Mouse (Mus musculus): Measurements from ENCODE around the gene Hs1bp3.

Hs1bp3 gene

DNA sequence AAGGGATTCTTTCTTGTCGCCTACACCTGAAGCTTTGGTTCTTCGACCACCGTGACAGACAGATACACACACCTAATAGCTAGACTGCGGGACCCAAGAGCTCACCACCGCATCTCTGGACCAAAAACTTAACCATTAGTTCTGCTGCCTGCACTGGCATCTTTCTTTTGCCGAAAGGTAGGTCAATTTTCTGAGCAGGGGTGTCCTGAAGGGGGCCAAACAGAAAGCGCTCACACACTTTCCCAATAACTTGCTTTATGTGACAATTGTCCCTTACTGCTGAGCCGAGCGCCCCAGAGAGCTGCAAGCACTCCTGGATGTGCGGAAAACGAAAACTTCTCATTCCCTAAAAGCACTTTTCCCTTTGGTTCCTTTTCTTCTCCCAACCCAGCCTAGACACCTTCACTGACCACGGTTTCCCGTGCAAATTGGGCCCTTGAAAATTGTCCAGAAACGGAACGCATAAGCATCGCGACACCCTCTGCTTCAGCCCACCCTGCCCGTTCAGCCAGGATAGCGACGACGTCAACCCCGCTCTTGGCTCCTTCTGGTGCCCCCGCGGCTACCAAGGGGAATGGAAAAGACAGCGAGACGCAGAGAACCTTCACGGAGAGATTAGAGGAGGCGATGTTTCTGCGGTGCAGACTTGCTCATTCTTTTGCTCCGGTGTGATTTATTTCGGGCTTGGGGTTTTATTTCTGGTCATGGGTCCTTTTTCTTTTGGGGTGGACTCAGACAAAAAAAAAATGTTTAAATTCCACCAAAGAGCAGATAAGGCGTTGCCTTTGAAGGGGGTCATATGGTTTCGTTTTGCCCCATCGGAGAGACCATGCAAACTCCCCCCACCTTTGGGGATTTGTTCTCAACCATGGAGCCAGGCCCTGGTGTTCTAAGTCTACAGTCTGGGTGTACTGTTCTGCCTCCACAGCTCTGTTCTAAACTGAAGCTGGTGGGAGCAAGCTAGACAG, 13.8 kb upstream of the Hs1bp3 start:
- ChIA-PET CTCF (interaction anchor here in 2 of 4 experiments (0.9 to 1.4 kb wide), 2 partner anchors 240 to 309 kb away, joined by 3 to 4 read pairs; no protein-coding TSS in a partner anchor), POLR2A (interaction anchor here in 3 of 4 experiments (1.0 to 3.4 kb wide), 9 partner anchors 14 to 202 kb away, joined by 3 to 20 read pairs (median 3); partner anchors contain the start of genes Rhob (in 3 of the 3) and Hs1bp3 (in 1 of the 3))

GRCm38 (mm10) chr12:8300111-8300480, 13.1 kb upstream of the Hs1bp3 start:
- POLR2A ChIA-PET, result interaction anchor here in 2 of 4 experiments (0.9 to 3.4 kb wide), 4 partner anchors 9 to 199 kb away, joined by 3 to 20 read pairs (median 4); partner anchors contain the start of gene Rhob (in 1 of the 2)
- CTCF ChIA-PET, result interaction anchor here in 1 of 4 experiments (1.4 to 2.6 kb wide), 2 partner anchors 12 to 309 kb away, joined by 4 to 9 read pairs; no protein-coding TSS in a partner anchor

DNA sequence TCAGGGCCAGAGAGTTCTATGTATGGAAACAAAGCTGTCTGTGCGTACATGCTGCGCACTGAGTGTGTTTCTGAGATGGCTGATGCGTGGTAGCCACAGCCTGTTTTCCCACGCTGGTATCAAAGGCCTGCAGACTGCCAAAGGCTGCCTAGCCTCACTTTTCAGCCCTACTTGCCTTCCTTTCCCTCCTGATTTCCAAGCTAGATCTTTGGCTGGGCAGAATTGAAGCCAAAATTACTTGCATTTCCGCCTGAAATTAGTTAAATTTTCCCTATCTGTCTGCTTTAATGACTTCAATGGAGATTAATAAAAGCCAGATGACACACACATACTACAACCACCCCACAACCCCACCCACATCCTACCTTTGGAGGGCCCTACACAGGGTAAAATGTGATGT, 12.7 kb upstream of the Hs1bp3 start:
- POLR2A ChIA-PET, result interaction anchor here in 2 of 4 experiments (0.5 to 3.4 kb wide), 7 partner anchors 9 to 199 kb away, joined by 3 to 20 read pairs (median 3); partner anchors contain the start of genes Hs1bp3 (in 1 of the 2) and Rhob (in 1 of the 2)
- CTCF ChIA-PET, result interaction anchor here in 2 of 4 experiments (1.0 to 2.6 kb wide), 6 partner anchors 13 to 310 kb away, joined by 3 to 9 read pairs (median 4); partner anchors contain the start of gene Rhob (in 1 of the 2)

DNA sequence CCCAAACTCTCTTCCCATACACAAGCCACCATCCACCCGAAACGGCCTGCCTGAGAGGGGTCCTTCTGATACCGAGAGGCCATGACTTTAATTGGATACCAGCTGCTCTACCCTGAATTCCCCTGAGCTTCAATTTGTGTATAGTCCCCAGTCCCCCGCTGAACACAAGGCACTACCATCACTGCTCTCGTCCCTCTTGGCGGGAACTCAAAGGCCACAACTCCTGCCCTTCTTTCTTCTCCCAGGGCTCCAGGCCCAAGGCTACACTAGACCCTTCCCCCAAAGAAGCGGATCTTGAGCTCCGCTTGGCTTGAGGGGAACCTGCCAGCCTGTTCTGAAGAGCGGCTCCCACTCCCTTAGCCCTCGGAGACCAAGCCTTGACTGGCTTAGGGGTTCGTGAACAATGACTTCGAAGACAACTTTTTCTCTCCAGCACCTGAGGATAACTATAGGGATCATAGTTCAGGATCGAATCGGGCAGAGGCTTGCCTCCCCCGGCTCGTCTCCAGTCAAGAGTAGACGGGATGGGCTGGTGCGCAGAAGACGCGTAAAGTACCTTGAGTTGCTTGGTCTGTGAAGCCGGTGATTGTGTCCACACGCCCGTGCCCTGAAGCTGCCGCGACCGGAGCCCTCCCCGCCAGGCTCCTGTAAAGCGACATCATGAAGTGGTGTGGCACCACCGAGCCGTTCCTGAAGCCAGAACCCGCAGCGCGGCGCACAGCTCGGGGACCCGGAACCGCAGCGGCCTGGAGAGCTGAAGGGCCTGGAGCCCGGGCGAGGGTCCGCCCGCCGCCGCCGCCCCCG, 12.0 kb upstream of the Hs1bp3 start:
- ChIA-PET POLR2A (interaction anchor here in 3 of 4 experiments (0.5 to 3.4 kb wide), 11 partner anchors 10 to 309 kb away, joined by 3 to 20 read pairs (median 4); partner anchors contain the start of genes Hs1bp3 (in 2 of the 3) and Rhob (in 1 of the 3)), CTCF (interaction anchor here in 3 of 4 experiments (0.7 to 2.6 kb wide), 13 partner anchors 13 to 311 kb away, joined by 3 to 9 read pairs (median 4); partner anchors contain the start of genes Hs1bp3 (in 1 of the 3) and Rhob (in 1 of the 3))

DNA sequence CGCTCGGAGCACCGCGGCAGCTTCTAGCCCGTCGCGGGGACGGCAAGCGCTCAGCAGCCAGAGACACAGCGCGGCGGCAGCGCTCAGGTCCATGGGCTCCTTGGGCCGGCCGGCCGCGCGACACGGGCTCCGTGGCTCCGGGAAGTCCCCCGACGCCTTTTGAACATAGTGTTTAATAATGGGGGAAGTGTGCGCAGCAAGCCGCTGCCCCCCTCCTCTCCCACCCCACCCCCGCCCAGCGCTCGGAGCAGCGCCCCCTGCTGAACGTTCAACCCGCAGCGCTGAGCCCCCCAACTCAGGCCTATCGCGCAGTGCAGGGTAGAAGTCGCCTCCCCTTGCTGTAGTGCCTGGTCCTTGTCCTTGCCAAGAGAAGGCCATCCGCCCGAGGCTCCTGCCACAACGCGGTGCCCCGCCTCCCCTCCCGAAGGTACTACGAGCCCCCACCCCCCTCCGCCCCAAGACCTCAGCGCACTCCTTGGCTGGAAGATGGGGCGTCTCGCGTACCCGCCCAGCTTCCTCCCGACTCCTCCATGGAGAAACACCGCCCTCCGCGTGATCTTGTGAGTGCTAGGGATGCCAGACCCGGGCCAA, 11.3 kb upstream of the Hs1bp3 start, which contains the start of gene Gdf7:
TSS of gene Gdf7 (minus strand) at position 114 of the 591 bp plus-strand sequence.
- CTCF ChIA-PET, result interaction anchor here in 3 of 4 experiments (0.7 to 2.6 kb wide), 14 partner anchors 9 to 462 kb away, joined by 3 to 9 read pairs (median 4); partner anchors contain the start of gene Hs1bp3 (in 1 of the 3)

GRCm38 (mm10) chr12:8305258-8305657, 8.0 kb upstream of the Hs1bp3 start:
- POLR2A ChIA-PET, result interaction anchor here in 2 of 4 experiments (0.7 to 1.8 kb wide), 3 partner anchors 11 to 195 kb away, joined by 3 to 6 read pairs (median 3); partner anchors contain the start of gene Rhob (in 1 of the 2)
- CTCF ChIA-PET, result interaction anchor here in 2 of 4 experiments (1.0 to 1.6 kb wide), 5 partner anchors 16 to 314 kb away, joined by 3 to 22 read pairs (median 10); no protein-coding TSS in a partner anchor

More for the DNA sequence above, 11.3 kb upstream of the Hs1bp3 start, which contains the start of gene Gdf7:
- POLR2A ChIA-PET, result interaction anchor here in 3 of 4 experiments (0.5 to 1.9 kb wide), 10 partner anchors 8 to 310 kb away, joined by 3 to 6 read pairs (median 4); partner anchors contain the start of genes Hs1bp3 (in 2 of the 3), Ldah (in 1 of the 3) and Rhob (in 1 of the 3)

DNA sequence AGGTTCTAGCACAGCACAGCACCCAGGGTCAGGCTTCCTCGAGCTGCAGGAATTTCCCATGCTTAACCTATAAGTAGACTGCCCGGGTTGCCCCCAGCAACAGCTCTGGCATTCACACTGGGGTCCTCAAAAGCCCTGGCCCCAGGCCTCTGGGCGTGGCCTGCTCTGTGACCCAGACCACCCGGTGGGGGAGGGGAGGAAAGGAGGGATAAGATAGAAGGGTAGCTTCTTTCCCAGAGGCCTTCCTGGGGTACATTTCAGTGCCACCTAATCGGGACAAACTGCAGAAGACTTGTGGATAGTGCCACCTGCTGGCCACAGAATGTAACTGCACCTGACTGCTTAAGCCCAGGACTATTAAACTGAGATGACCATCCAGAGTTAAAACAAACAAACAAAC, 6.8 kb upstream of the Hs1bp3 start:
- ChIA-PET CTCF (interaction anchor here (0.6 to 1.6 kb wide), 33 partner anchors 10 to 1290 kb away, joined by 3 to 22 read pairs (median 3); partner anchors contain the start of gene Rhob (in 1 of the 4)), POLR2A (interaction anchor here in 2 of 4 experiments (0.9 to 1.0 kb wide), 3 partner anchors 10 to 193 kb away, joined by 3 to 5 read pairs (median 4); partner anchors contain the start of gene Rhob (in 1 of the 2))

DNA sequence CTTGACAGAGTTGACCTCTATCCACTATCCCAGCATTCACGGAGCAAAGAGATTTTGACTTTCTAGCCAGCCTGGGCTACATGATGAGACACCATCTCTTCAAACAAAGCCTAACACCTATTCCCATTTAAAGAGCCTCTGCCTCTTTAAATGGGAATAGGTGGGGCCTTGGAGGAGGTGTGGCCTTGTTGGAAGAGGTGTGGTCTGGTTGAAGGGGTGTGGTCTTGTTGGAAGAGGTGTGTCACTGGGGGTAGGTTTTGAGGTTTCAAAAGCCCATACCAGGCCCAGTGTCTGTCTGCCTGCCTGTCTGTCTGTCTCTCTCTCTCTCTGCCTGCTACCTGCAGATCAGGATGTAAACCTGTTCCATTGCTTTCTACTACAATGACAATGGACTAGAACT, 6.3 kb upstream of the Hs1bp3 start:
- ChIA-PET CTCF (interaction anchor here in 3 of 4 experiments (0.8 to 1.6 kb wide), 10 partner anchors 9 to 316 kb away, joined by 3 to 22 read pairs (median 6); no protein-coding TSS in a partner anchor), POLR2A (interaction anchor here in 1 of 4 experiments (0.6 to 0.9 kb wide), 5 partner anchors 13 to 193 kb away, joined by 3 to 5 read pairs (median 3); no protein-coding TSS in a partner anchor)

GRCm38 (mm10) chr12:8310992-8311391, 2.2 kb upstream of the Hs1bp3 start:
- ChIA-PET POLR2A (interaction anchor here in 1 of 4 experiments (1.0 kb wide), 1 partner anchor 189 kb away, joined by 3 read pairs; the partner anchor contains the start of gene Rhob), CTCF (interaction anchor here in 1 of 4 experiments (0.9 kb wide), 1 partner anchor 9 kb away, joined by 3 read pairs; no protein-coding TSS in a partner anchor)

DNA sequence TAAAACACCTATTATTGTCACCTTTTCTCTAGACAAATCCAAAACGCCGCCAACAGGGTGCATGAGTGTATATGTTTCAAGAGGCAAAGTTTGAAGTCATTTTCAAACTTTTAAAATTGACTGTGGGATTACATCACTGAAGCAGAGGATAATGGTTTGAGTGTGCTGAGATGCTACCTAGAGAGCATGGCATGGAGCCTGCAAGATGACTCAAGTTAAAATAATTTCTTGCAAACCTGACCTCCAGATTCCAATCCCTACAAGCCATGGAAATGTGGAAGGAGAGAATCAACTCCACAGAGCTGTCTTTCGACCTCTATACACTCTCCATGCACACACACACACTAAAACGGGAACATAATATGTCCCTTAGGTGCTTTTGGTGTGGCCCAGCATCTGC, 966 bp upstream of the Hs1bp3 start:
- POLR2A ChIA-PET, result interaction anchor here in 1 of 4 experiments (1.8 to 2.5 kb wide), 2 partner anchors 25 to 188 kb away, joined by 3 to 23 read pairs; partner anchors contain the start of gene Rhob

GRCm38 (mm10) chr12:8313773-8314172, 541 bp downstream of the Hs1bp3 start:
- POLR2A ChIA-PET, result interaction anchor here in 3 of 4 experiments (0.6 to 4.2 kb wide), 16 partner anchors 10 to 362 kb away, joined by 3 to 74 read pairs (median 5); partner anchors contain the start of genes Rhob (in 3 of the 3) and Gdf7 (in 2 of the 3)
- CTCF ChIA-PET, result interaction anchor here (0.5 to 2.0 kb wide), 14 partner anchors 9 to 323 kb away, joined by 3 to 10 read pairs (median 3); partner anchors contain the start of genes Rhob (in 3 of the 4) and Gdf7 (in 2 of the 4)

More for the DNA sequence above, 966 bp upstream of the Hs1bp3 start:
- CTCF ChIA-PET, result interaction anchor here in 1 of 4 experiments (1.2 kb wide), 1 partner anchor 14 kb away, joined by 3 read pairs; no protein-coding TSS in a partner anchor

- POLR2A ChIA-PET, result interaction anchor here in 3 of 4 experiments (0.6 to 4.2 kb wide), 9 partner anchors 11 to 322 kb away, joined by 3 to 74 read pairs (median 5); partner anchors contain the start of gene Rhob (in 3 of the 3)
- CTCF ChIA-PET, result interaction anchor here (0.6 to 2.2 kb wide), 28 partner anchors 9 to 620 kb away, joined by 3 to 10 read pairs (median 4); partner anchors contain the start of genes Gdf7 (in 2 of the 4) and Rhob (in 2 of the 4)
These were observed 3.3 kb downstream of the Hs1bp3 start for GRCm38 (mm10) chr12:8316541-8316940.

- ChIA-PET POLR2A (interaction anchor here in 3 of 4 experiments (0.7 to 10.0 kb wide), 17 partner anchors 10 to 715 kb away, joined by 3 to 190 read pairs (median 4); partner anchors contain the start of genes Rhob (in 3 of the 3) and Sdc1 (in 1 of the 3)), CTCF (interaction anchor here (0.5 to 2.3 kb wide), 40 partner anchors 9 to 1145 kb away, joined by 3 to 23 read pairs (median 4); partner anchors contain the start of genes Rhob (in 4 of the 4), Apob (in 1 of the 4) and Gdf7 (in 1 of the 4))
These were observed 7.0 kb downstream of the Hs1bp3 start for GRCm38 (mm10) chr12:8320084-8320713.

- ChIA-PET POLR2A (interaction anchor here in 3 of 4 experiments (0.9 to 10.0 kb wide), 7 partner anchors 17 to 179 kb away, joined by 3 to 190 read pairs (median 5); partner anchors contain the start of gene Rhob (in 3 of the 3)), CTCF (interaction anchor here in 3 of 4 experiments (0.5 to 2.3 kb wide), 4 partner anchors 15 to 180 kb away, joined by 3 to 23 read pairs (median 4); partner anchors contain the start of gene Rhob (in 1 of the 3))
These were observed 8.3 kb downstream of the Hs1bp3 start for GRCm38 (mm10) chr12:8321506-8321905.

DNA sequence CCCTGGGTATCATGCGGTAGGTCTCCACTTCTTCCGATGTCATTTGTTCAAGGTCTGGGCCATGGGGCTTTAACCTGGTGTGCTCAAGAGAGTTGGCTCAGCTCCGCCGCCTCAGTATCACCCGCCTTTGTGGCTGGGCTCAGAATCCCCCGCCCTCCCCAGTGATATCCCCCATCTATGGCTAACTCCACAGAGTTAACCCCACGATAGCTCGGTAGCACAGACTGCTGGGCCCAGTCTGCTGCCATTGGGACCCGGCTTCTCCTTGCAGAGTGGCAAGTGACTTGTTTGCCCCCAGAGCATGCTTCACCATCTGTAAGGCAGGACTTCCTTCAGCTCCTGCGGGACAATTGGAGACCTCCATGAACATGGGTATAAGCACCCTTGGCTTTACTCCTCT, 10.9 kb downstream of the Hs1bp3 start:
- CTCF ChIA-PET, result interaction anchor here in 2 of 4 experiments (1.0 to 1.3 kb wide), 3 partner anchors 9 to 223 kb away, joined by 3 to 4 read pairs (median 3); no protein-coding TSS in a partner anchor
- POLR2A ChIA-PET, result interaction anchor here in 3 of 4 experiments (0.5 to 10.0 kb wide), 12 partner anchors 10 to 451 kb away, joined by 3 to 190 read pairs (median 6); partner anchors contain the start of genes Rhob (in 3 of the 3) and Hs1bp3 (in 2 of the 3)

Measured in embryonic stem cell, embryonic (primary cell).